Mouse (Mus musculus): ENCODE results near the gene Sema6b.

DNA sequence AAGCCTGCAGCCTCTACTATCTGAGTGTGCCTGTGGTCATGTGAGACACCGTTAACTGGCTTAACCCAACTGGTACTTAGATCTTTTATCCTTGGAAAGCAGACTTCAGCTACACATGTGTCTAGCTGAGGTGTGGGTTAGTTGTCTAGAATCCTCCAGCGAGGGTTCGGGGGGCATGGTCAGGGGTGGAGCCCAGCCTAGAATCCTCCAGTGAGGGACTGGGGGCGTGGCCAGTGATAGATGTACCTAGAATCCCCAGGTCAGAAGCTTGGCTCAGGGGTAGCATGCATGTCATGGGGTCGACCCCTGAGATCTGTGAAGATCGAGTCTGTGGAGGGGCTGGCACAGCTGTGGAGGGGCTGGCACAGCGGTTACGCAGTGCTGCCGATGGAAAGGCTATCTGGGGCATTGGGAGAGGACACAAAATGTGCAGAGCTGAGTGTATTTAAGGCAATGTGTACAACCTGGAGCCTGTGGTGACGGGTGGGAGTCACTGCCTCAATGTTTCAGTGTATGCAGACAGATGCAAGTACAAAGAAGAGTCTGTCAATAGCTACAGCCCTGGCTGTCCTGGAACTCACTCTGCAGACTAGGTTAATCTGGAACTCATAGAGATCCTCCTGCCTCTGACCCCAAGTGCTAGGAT lies 33.4 kb upstream of the Sema6b start:
- TF ChIP-seq TAL1 (IDR thresholded peaks at IDR 0.05; ENCODE audit: low read length) (no peak), GATA1 (IDR thresholded peaks at IDR 0.05; ENCODE audit: low read length) (no peak)
